Mouse (Mus musculus): ENCODE data around the gene C2cd5.
A peak's percentile ranks its signal among the peaks of the same experiment; 100 is the strongest.
"Not testable (repeated sequence)": the region's sequence is repeated elsewhere in the genome, so short reads cannot be mapped to it uniquely, and the experiment has no call there.

The C2cd5 gene

DNA sequence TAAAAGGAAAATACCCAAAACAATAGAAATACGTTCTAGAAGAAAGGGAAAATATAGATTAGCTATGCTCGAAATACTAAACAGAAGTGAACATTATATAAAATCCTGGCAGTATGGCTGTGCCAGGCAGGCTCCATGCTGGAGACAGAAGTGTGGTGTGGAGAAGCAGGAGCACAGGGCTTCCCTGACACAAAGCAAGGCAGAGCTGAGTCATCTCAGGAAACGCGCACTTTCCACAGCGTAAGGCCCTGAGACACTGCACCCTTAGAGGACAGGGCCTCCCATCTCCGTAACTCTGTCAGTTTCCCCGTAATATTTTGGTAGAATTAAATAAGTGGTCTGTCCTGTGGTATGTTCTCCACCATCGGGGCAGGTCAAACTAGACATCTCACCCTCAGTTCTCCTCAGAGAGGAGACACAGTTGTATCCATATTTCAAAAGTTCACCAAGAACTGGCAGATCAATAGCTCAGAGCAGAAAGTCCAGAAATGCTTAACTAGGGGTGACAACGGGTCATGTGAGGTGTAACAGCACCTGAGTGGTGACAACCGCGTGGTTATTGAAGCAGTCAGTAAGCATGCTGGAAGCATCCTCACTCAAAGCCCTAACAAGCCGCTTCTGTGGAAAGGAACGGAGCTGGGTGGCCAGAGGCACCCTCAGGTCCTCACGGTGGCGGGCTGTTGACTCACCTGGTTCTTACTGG, 87.3 kb downstream of the C2cd5 start:
- DNase-seq: no peak

DNA sequence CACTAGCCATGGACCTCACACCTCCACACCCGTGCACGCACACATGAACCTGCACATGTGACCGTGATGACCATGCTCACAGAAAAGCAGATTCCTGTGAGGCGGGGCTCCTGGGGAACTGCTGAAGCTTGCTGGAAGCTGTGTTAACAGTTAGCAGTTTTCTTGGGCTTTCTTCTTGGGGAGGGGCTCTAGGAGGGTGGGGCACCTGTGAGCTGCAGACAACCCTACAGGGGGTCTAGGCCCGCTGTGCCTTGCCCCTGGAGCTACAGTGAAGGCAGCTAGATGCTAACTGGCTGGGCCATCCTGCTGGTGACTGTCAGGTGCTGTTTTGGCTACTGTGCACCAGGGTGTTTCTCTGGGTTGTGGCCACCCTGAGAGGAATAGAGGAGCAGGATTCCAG, 91.1 kb downstream of the C2cd5 start:
- DNase-seq: no peak

DNA sequence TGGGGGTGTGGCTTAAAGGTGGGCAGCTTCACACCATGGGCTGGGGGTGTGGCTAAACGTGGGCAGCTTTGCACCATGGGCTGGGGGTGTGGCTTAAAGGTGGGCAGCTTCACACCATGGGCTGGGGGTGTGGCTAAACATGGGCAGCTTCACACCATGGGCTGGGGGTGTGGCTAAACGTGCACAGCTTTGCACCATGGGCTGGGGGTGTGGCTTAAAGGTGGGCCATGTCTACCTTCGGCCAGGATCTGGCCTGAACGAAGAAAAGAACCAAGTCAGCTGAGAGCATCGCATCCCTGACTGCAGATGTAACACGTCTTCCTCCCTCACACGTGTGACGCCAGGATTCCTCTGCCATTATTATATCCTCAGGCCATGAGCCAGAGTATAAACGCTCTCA, 94.7 kb downstream of the C2cd5 start:
- not testable (repeated sequence) for DNase-seq

DNA sequence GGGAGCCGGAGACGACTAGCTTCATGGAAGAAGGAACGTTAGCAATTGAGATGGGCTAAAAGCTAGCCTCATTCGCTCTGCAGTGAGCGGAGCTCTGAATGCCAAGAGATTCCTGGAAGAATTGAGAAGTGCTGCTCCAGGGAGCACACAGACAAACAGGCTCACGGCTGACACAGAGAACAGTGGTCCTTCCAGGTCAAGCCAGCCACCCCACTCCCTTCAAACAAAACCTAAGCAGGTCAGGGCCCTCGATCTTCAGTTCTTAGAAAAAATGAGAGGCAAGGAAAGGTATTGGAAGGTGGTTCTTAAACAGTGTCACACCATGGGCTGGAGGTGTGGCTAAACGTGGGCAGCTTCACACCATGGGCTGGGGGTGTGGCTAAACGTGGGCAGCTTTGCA, 95.1 kb downstream of the C2cd5 start:
- DNase-seq: no peak

DNA sequence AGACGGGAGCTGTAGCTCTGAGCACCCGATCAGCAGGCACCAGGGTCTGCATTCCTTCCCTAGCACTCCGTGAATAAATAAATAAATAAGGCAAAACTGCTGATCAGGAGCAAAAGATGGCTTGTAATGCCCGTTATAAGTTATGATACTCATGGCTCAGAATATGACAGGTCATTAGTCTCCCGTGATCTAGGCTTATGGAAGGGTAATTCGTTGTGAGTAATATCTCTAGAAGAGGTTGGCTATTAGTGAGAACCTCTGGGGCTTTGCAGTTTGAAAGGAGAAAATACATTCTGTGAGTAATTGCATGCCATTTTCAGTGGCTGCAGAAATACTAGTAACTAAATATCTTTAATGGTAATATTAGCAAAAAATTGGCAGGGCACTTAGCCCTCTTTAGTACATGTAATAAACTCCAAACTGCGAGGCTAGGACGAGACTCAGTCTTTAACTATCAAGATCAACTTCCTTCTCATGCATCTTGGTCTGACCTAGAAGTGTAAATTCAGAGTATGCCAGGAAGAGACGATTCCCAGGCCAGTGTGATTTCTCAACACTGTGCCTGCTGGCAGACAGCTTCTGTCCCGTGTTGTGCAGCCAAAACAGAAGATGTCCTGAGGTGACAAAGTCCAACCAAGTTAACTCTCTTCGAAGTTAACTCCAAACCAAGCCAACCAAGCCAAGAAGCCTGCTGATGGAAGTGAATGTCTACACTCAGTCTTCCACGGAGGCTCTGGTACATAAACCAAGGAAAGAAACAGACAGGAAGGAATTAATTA, 101.5 kb downstream of the C2cd5 start:
- no peak for DNase-seq

DNA sequence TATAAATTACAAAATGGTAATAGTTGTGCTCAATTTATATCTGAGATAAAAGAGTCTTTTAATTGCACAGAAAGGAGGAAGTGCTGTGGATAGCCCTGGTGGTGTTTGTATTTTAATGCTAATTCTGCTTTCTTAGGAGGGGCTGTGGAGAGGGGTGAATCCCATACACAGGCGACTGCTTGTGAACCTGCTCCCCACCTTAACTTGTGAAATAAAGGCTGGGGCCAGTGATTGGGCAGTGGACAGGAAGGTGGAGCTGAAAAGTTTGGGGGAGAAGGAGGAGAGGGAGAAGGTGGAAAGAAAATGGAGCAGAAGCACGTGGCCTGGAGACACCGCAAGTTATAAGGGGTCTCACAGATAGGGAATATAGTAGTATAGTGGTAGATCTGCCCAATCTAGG, 103.1 kb downstream of the C2cd5 start:
- no peak for DNase-seq

DNA sequence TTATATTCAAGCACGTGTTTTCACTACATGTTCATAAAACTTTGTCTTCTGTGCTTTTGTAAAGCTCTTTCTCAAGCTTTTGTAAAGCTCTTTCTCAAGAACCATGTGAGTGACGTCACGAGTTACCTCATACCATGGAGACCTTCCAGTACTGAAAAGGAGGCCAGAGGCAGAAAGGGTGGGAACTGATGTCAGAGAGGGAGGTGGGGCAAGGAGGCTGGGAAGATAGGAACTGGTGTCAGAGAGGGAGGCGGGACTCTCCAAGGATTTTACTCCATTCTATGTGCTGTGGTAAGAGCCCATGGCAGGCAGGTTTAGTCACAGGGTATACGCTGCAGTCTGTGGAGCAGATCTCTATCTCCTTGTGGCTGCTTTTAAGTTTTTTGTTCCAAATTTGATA, 104.4 kb downstream of the C2cd5 start:
- DNase-seq: no peak

DNA sequence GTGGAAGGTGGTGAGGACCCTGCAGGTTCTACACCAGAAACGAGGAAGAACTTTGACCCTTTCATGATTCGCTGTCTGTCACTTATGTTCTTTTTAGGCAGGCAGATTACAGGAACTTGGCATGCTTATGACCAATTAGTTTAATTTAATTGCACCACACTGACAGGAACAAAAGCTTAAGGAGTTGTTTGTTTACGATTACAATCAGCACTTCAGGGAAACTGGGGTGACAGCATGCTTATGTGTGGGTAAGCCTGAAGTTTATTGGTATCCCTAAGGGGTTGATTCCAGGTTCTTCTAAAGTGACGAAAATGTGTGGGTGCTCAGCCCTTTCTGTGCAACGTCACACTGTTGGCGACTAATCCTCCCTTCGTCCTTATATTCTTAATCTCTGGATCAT, 105.1 kb downstream of the C2cd5 start:
- DNase-seq: no peak

DNA sequence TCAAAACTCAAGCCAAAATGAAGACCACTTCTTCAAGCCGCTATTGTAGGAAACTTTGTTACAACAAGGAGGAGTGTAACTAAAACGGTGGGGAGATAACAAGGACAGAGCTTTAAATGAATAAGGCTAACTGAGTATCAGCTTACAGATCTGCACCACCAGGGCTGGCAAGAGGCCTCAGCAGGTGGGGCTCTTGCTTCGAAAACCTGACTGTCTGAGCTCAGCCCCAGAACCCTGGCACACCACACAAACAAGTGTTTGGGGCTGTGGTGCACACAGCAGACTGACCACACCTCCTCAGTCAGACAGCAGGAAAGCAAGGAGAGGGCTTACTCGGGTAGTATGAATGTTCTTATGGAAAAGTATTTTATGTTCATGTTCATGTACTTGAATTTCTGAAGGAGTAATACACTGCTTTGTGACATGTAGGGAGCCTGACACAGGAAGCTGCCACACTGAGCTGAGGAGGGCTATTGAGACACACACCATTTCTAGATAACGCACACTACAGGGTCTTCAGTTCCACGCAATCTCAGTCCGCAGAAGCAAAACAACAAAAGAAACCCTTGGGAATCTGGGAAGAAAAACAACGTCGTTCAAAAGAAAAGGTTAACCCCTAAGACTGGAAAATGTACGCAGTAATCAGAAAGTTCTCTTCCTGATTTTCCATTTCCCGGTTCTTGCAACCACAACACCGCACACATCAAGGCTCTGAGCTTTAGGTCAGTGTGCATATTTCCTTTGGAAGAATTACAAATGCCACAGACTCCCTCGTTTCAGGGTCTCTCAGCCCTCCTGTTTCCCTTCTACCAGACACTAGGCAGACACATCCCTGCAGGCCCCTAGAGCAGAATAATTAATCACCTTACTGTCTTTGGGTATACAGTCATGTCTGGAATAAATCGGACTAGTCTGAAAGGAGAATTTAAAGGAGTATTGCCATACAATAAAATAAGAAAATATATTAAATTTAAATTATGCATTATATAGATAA, 105.9 kb downstream of the C2cd5 start:
- no peak for DNase-seq

DNA sequence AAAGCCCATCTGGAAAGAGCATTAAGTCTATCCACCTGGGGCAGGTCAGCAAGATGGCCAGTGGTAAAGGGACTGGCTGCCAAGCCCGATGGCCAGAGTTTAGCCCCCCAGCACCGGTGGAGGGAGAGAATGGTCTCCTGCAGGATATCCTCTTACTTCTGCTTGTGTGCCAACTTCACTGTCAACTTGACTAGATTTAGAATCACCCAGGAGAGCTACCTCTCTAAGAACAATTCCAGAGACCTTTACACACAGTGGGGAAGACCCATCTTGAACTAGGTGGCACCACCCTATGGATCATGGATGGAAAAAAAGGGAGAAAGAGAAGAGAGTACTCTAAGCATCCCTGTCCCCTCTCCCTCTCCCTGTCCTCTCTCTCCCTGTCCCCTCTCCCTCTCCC, 107.0 kb downstream of the C2cd5 start:
- no peak for DNase-seq

DNA sequence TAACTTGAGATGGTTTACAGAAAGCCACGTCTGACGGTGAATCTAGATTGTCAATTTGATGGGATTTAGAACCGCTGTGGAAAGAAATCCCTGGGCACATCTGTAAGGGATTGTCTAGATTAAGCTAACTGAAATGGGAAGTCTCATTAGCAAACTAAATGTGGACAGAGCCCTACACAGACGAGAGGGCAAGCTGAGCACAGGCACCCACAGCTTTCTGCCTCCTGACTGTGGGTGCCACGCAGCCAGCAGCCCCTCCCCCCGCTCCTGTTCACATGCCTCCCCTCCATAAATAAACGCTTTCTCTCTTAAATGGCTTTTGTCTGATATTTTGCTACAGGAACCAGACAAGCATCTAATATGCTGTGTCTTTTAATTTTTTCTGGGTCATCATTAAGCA, 107.8 kb downstream of the C2cd5 start:
- DNase-seq: no peak

DNA sequence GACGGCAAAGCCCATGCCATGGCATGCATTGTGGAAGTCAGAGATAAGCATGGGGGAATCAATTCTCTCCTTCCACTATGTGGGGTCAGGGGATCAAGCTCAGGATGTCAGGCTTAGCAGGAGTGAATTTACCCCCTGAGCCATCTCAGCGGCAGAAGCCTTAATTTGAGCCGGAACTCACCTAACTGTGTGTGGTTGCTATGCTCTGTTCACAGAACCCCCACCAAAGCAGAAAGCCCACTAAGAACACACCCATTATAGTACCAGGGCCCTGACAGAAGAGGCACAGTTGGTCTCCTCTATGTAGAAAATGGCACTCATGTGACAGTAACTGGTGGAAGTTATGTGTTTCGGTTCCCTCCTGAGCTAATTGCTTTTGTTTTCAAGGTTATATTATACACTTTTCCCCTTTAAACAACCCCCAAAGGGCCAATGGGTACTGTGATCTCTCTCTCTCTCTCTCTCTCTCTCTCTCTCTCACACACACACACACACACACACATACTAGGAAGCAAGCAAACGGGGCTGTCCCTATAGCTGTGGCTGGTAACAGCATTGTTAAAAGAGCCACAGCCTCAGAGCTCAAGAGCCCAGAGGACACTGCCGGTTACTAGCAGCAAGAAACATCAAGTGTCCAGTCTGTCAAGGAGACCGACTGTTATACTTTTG, 108.4 kb downstream of the C2cd5 start:
- no peak for DNase-seq

DNA sequence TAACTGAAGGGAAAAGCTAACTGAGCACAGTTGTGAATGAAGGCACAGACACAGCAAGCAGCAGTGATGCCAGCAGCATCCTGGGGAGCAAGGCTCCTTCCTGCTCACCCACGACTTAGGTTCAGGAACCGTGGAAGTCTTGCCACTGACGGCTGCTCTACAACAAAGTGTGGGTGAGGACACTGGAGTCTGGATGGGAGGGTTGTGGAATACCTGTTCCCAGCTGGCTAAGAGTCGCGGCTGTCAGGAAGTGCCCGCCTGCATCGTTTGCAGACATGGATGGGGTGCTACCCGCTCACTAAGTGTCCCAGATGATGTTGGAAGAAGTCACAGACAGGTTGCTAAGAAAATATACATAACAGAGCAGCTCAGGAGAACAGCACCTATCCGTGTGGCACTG, 109.4 kb downstream of the C2cd5 start:
- no peak for DNase-seq

DNA sequence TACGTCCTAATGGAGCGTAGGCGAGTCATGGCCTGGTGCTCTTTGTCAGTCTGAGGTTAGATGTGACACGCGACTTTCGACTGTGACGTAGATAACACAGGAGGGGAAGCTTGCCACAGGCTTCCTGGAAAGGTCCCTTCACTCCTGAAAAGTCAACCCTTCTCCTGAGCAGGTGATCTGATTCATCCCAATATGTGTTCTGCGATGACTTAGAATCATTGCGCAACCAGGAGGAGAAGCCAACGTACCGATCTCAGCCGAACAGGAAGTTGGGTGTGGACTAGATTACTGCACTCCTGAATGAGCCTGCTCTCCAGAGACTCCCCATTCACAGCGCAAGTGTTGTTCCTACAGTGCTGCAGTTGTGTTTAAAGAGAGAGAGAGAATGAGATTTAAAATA, 110.4 kb downstream of the C2cd5 start:
- no peak for DNase-seq

DNA sequence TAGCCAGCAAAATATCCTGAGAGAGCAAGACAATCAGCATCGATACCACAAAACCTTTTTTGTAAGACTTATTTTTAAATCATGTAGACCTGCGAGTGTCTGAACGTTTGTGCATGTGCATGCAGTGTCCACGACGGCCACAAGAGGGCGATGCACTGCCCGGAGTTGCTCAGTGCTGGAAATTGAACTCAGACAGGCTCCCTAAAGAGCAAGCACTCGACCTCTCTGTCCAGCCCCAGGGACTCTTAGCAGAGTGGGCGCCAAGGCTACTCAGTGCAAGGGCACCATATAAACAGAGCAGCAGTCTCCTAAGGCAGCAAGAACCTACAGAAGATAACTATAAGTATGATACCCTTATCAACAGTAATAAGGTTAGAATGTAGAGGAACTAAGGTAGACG, 111.2 kb downstream of the C2cd5 start:
- peak; percentile 44 to 51 for DNase-seq

DNA sequence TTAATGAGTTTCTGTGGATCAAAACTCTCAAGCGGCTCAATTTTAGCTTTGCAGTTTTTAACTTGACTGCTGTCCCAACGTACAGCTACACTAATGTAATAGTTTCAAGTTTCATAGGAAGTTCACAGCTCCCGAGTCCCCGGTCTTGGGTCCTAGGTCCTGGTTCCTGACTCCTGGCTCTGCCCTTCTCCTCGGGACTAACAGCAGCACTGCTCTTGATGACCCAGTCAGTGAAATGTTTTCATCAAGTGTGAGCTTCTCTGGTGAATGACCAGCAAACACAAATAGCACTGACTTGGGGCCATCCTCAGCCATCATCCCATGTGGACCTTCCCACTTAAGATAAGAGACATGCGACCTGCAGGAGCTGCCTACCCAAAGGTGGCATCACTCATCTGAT, 111.7 kb downstream of the C2cd5 start:
- no peak for DNase-seq

DNA sequence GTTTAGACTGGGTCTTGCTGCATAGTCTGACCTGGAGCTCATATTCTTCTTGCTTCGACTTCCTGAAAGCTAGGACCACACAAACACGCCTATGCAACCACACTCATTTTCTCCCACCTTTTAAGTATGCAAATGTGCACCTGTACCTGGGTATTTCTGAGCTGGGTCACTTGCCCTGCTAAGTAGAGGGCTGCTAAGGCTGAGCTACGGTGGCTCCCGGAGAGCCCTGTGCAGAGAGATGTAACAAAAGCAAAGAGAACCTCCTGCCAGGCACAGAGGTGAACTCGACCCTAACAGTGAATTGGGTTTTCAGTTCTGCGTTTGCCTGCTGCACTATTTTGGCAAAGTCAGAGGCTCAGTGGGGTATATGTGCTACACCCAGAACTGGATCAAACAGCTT, 112.3 kb downstream of the C2cd5 start:
- DNase-seq: no peak

DNA sequence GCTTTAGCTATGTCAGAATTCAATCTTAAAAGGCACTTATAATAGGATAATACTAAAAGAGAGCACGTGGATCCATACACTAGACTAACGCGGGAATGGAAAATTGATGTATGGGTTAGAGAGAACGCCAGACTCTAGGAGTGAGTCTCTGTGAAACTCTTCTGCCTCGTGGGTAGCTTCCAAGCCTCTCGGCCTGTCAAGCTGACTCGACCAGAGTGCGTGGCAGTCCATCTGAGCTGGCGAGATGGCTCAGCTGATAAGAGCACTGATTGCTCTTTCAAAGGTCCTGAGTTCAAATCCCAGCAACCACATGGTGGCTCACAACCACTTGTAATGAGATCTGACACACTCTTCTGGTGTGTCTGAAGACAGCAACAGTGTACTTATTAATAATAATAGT, 113.2 kb downstream of the C2cd5 start:
- not testable (repeated sequence) for DNase-seq

DNA sequence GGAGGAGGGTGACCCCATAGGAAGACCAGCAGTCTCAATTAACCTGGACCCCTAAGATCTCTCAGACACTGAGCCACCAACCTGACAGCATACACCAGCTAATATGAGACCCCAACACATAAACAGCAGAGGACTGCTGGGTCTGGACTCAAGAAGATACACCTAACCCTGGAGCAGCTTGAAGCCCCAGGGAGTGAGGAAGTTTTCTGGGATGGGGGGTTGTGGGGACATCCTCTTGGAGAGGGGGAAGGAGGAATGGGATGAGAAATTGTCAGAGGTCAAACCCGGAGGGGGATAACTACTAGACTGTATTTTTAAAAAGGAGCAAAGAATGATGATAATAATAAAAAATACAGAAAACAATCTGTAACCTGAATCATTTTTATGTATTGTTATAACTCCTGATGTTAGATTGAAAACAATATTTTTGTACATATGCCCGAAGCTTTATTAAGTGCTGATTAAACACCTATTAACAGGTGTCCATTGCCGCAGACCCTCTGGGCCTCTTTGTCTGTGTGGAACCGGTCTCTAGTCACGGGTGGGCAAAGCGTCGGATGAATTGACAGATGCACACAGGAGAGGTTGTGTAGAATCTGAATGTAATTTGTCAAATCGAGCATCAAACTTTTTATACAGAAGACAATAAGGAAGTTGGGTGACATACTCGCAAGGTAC, 114.2 kb downstream of the C2cd5 start:
- DNase-seq: not testable (repeated sequence)

DNA sequence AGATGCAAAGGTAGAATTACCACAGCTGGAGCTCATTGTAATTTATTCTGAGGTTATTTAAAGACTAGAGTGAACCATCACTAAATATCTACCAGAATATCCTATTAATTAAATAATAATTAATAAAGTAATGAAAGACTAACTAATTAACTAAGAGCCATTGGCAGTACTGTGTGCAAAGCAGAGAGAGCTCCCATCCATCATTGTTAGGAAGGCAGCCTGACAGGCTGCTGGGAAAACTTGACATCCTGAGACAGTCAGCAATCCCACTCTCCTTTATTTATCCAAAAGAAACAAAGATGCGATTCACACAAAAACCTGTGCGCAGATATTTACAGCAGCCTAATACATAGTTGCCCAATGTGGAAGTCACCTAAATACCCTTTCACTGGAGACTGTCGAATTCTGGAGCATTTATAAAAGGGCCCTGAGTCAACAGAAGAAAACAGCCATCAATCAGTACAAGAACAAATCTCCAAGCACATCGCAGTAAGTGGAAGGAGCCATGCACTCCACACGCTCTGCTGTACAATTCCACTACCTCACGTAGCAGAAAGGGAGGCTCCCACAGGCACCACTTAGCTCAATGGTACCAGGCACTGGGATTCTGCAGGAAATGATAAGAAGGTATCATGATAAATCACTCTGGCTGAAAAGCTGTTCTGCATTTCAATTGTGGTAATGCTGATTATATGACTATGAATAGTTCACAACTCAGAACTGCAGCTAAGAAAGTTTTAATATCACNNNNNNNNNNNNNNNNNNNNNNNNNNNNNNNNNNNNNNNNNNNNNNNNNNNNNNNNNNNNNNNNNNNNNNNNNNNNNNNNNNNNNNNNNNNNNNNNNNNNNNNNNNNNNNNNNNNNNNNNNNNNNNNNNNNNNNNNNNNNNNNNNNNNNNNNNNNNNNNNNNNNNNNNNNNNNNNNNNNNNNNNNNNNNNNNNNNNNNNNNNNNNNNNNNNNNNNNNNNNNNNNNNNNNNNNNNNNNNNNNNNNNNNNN, 120.0 kb downstream of the C2cd5 start:
- no peak for DNase-seq

DNA sequence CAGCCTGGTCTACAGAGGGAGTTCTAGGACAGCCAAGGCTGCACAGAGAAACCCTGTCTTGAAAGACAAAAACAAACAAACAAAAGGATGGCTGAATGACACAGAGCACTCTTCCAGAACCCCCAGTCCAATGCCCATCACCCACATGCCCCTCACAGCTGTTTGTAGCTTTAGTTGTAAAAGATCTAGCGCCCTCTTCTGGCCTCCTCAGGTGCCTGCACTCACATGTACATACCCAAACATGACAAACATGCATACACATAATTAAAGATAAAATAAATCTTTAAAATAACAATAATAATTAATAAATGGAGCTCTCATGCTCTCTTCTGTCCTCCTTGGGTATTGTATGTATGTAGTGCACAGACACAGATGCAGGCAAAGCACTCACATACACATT, 122.7 kb downstream of the C2cd5 start:
- no peak for DNase-seq
